Mouse (Mus musculus) kidney, postnatal 14 days (tissue): ENCODE measurements around the gene Napsa.

Experiments used
- DNase-seq: peaks from one replicate; pipeline ENCODE4 v3.0.0; 2022; ENCODE audit warnings: mixed read lengths

Napsa gene

GRCm38 (mm10) chr7:44600691-44601262 is 28.6 kb downstream of the Napsa start:
- DNase-seq, result no peak

- no peak for DNase-seq
Measured at GRCm38 (mm10) chr7:44601646-44602045, 29.5 kb downstream of the Napsa start.

GRCm38 (mm10) chr7:44602443-44602842 is 30.3 kb downstream of the Napsa start:
- DNase-seq, result no peak

GRCm38 (mm10) chr7:44603186-44603855 is 31.1 kb downstream of the Napsa start:
- no peak for DNase-seq

GRCm38 (mm10) chr7:44604139-44604606 is 32.0 kb downstream of the Napsa start:
- no peak for DNase-seq

GRCm38 (mm10) chr7:44604619-44605018 is 32.4 kb downstream of the Napsa start:
- no peak for DNase-seq

- no peak for DNase-seq
Measured at GRCm38 (mm10) chr7:44605436-44605835, 33.3 kb downstream of the Napsa start.

- peak; percentile 31 for DNase-seq
Measured at GRCm38 (mm10) chr7:44606171-44606901, 34.2 kb downstream of the Napsa start.

- DNase-seq, result no peak
Measured at GRCm38 (mm10) chr7:44612192-44612591, 40.0 kb downstream of the Napsa start.

- no peak for DNase-seq
Measured at GRCm38 (mm10) chr7:44614041-44614688, 42.0 kb downstream of the Napsa start.

- DNase-seq, result no peak
Measured at GRCm38 (mm10) chr7:44615309-44615708, 43.1 kb downstream of the Napsa start.

GRCm38 (mm10) chr7:44615987-44616386 is 43.8 kb downstream of the Napsa start:
- DNase-seq, result no peak

- DNase-seq, result no peak
Measured at GRCm38 (mm10) chr7:44617059-44617458, 44.9 kb downstream of the Napsa start.

- DNase-seq, result no peak
Measured at GRCm38 (mm10) chr7:44623714-44624542, 51.7 kb downstream of the Napsa start.

- DNase-seq, result no peak
Measured at GRCm38 (mm10) chr7:44624543-44624826, 52.3 kb downstream of the Napsa start.

GRCm38 (mm10) chr7:44624828-44625227 is 52.6 kb downstream of the Napsa start:
- DNase-seq, result no peak

- no peak for DNase-seq
Measured at GRCm38 (mm10) chr7:44625241-44626067, 53.3 kb downstream of the Napsa start.

GRCm38 (mm10) chr7:44626068-44626385 is 53.8 kb downstream of the Napsa start:
- DNase-seq, result no peak

- no peak for DNase-seq
Measured at GRCm38 (mm10) chr7:44626966-44627365, 54.8 kb downstream of the Napsa start.

GRCm38 (mm10) chr7:44628402-44629034 is 56.3 kb downstream of the Napsa start:
- no peak for DNase-seq

GRCm38 (mm10) chr7:44630437-44630836 is 58.3 kb downstream of the Napsa start:
- no peak for DNase-seq

GRCm38 (mm10) chr7:44632676-44633075 is 60.5 kb downstream of the Napsa start:
- no peak for DNase-seq
